Mouse (Mus musculus) ES-E14 (cell line): ENCODE measurements at regions not wholly inside any gene's neighbourhood (a gene's known extent, or its start where the extent isn't known, plus 50 kb on each side); places are given as distances from the start of the nearest gene placed in this dataset.

Source experiments
- HCFC1 ChIP-seq: IDR thresholded peaks from 2 replicates; pipeline ENCODE4 v1.6.1; 2012; ENCODE audit warnings: low read length, inconsistent platforms, borderline replicate concordance; ENCODE audit not compliant: insufficient read depth
- MAFK ChIP-seq: IDR thresholded peaks from 2 replicates; pipeline ENCODE4 v1.6.1; 2014; ENCODE audit warnings: mild to moderate bottlenecking, low read depth, low read length, inconsistent platforms; ENCODE audit not compliant: insufficient read depth
- ZC3H11A ChIP-seq: IDR thresholded peaks from 2 replicates; pipeline ENCODE4 v1.6.1; 2012; ENCODE audit warnings: low read depth, mild to moderate bottlenecking, inconsistent platforms, low read length, borderline replicate concordance

- TF ChIP-seq HCFC1, result no peak
- no peak for TF ChIP-seq ZC3H11A
- TF ChIP-seq MAFK, result no peak
These were observed 140.6 kb upstream of the Stt3b start for GRCm38 (mm10) chr9:115450741-115451320.
